Mouse (Mus musculus) T-cell, adult 66 days (primary cell): ENCODE measurements around the gene Kif15. TPM values are rescaled to one million over a fixed set of nuclear protein-coding genes. Genes with fewer than 3 reads are reported as not detected.

Experiments used
- total RNA-seq, 2 experiments: library from RNA; stranded (reverse); gene quantifications; 3 replicates in 1 of 2; 4 replicates in 1 of 2; pipeline ENCODE4 v1.2.4; 2023

The Kif15 gene
- 10 to 100 TPM in 1 of 2 experiments, 1 to 10 TPM in 1; 2.3 to 10.9 TPM for total RNA-seq

GRCm38 (mm10) chr9:122950643-122951475, at the start of gene Kif15, which contains the start of gene 1110059G10Rik:
Gene Kif15, plus strand, starts transcription at chr9:122951046.
Gene 1110059G10Rik, minus strand, starts transcription at chr9:122951000.

GRCm38 (mm10) chr9:122922936-122923381, 27.9 kb upstream of the Kif15 start, which contains the start of gene Zfp105:
Gene Zfp105, plus strand, starts transcription at chr9:122923072.

DNA sequence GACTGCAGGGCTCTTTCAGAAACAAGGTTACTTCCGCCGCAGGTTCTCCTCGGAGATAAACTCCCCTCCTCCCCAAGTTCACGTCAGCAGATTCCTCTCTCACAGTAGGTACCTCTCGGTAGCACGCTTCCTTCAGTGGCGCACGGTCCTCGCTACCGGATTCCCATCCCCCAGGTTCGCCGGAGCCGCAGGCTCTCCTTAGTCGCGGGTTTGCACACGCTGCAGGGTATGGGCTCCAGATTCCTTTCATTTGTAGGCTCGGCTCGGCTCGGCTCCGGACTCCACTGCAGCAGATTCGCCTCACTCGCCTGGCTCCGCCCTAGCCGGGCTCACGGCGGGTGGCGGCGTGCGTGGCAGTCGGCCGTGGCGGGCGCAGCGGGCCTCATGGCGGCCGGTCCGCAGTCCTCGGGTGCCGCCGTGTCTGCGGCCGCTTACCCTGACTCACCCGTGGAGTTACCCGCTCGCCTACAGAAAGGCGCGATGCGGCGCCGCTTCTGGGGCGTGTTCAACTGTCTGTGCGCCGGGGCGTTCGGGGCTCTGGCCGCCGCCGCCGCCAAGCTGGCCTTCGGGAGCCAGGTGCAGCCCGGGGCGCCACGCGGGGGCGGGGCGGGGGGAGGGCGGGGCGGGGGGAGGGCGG, 70.3 kb downstream of the Kif15 start, which contains the start of gene Tmem42:
Gene Tmem42 (plus strand): TSS at position 332 of the 637 bp plus-strand sequence.

GRCm38 (mm10) chr9:123034426-123034825, 83.6 kb downstream of the Kif15 start, which contains the start of gene Tgm4:
Gene Tgm4, plus strand, starts transcription at chr9:123034726.

Other genes starting within 250 kb of the Kif15 start
- gene Topaz1, start 203.7 kb upstream of the Kif15 start, total RNA-seq = not detected
- 10 to 100 TPM; 15.2 to 19.0 TPM for gene Tcaim, start 145.5 kb upstream of the Kif15 start, total RNA-seq
- not detected for gene Gm35549, start 107.0 kb upstream of the Kif15 start, total RNA-seq
- gene Zfp445, start 85.0 kb upstream of the Kif15 start, total RNA-seq = 100 to 1,000 TPM; 136 to 137 TPM
- 1 to 10 TPM; 5.2 to 6.1 TPM for gene Zkscan7, start 65.4 kb upstream of the Kif15 start, total RNA-seq
- gene Zfp105, start 28.0 kb upstream of the Kif15 start, total RNA-seq = not detected
- gene 1110059G10Rik, start within 50 bp of the Kif15 start, total RNA-seq = 10 to 100 TPM; 42.5 to 43.6 TPM
- 10 to 100 TPM; 17.7 to 21.4 TPM for gene Tmem42, start 70.3 kb downstream of the Kif15 start, total RNA-seq
- gene Tgm4, start 83.7 kb downstream of the Kif15 start, total RNA-seq = 1 to 10 TPM in 1 of 2 experiments, under 1 TPM in 1; 0.96 to 4.1 TPM
- gene Zdhhc3, start 162.2 kb downstream of the Kif15 start, total RNA-seq = 10 to 100 TPM; 56.6 to 57.0 TPM
- gene Exosc7, start 162.2 kb downstream of the Kif15 start, total RNA-seq = 10 to 100 TPM; 50.1 to 62.1 TPM
- gene Clec3b, start 199.9 kb downstream of the Kif15 start, total RNA-seq = 1 to 10 TPM in 1 of 2 experiments, not detected in 1; 1.2 TPM